Mouse (Mus musculus): ENCODE data around the gene Gm21119. TPM values are rescaled to one million over a fixed set of nuclear protein-coding genes. Genes with fewer than 3 reads are reported as not detected.
A peak's percentile ranks its signal among the peaks of the same experiment; 100 is the strongest.
"Not testable (repeated sequence)": the region's sequence is repeated elsewhere in the genome, so short reads cannot be mapped to it uniquely, and the experiment has no call there.

Gm21119 gene
- not detected in 2 replicates for polyA plus RNA-seq (2015; fragmentation: Nextera tagmentation; extraction: Ambion mirVana)

- not testable (repeated sequence) for H3K4me1 ChIP-seq (ENCODE audit: insufficient read depth, low read depth, low read length); H3K27me3 ChIP-seq (replicated peaks; ENCODE audit: insufficient read depth, low read length); H3K9ac ChIP-seq (replicated peaks; ENCODE audit: low read depth); H3K9me3 ChIP-seq (ENCODE audit: low read length); ATAC-seq; H3K4me3 ChIP-seq (ENCODE audit: low read depth, low read length); H3K4me2 ChIP-seq (replicated peaks; ENCODE audit: low read depth, low read length); DNase-seq (ENCODE audit: low spot score); H3K27ac ChIP-seq (ENCODE audit: low read length); H3K36me3 ChIP-seq (ENCODE audit: insufficient read depth, low read length)
- no CpG with 5 or more reads among the region's 2 CpGs for WGBS
Measured at GRCm38 (mm10) chr8:20614619-20615018, at the start of gene Gm21119. Gene Gm21119, plus strand, starts transcription at chr8:20614919.

DNA sequence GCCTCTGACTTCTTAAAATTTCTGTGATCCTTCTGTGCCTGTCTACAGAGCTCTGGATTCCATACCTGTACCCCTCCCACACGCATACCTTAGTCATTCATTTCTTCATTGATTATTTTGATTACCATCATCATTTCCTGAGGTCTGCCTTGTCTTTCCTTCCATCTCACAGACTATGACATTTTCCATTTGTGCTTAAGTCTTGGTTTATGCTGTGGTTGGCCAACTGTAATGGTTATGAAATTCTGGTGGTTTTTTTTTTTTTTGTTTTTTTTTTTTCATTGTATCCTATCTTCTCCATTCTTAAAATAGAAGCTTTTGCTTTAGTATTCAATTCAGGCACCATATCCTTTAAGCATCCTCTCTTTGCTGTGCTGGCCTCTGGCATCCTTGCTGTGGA lies 48.0 kb upstream of the Gm21119 start:
- H3K9me3 ChIP-seq (ENCODE audit: low read length); H3K9ac ChIP-seq (replicated peaks; ENCODE audit: low read depth); H3K27me3 ChIP-seq (replicated peaks; ENCODE audit: insufficient read depth, low read length); H3K27ac ChIP-seq (ENCODE audit: low read length); H3K36me3 ChIP-seq (ENCODE audit: insufficient read depth, low read length); DNase-seq (ENCODE audit: low spot score); ATAC-seq; H3K4me1 ChIP-seq (ENCODE audit: insufficient read depth, low read depth, low read length); H3K4me2 ChIP-seq (replicated peaks; ENCODE audit: low read depth, low read length); H3K4me3 ChIP-seq (ENCODE audit: low read depth, low read length): not testable (repeated sequence)
- no CpG with 5 or more reads among the region's 1 CpGs for WGBS

DNA sequence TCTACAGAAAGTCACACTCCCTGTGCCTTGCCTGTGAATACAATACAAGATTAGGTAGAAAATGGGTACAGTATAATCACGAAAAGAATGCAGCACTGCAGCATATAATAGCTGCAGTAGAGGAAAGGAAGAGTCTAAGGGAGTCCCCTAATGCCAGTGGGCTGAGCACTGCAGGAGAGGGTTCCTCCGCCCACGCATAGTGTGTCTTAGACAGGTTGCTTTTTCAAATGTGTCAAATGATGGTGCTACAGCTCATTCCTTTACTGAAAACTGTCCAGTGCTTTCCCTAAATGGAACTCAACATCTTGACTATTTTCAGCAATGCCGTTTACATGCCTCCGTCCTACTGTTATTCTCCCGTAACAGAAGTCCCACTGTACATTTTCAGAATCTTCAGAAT lies 33.6 kb upstream of the Gm21119 start:
- not testable (repeated sequence) for H3K4me1 ChIP-seq (ENCODE audit: insufficient read depth, low read depth, low read length); H3K27ac ChIP-seq (ENCODE audit: low read length); ATAC-seq; H3K9me3 ChIP-seq (ENCODE audit: low read length); H3K36me3 ChIP-seq (ENCODE audit: insufficient read depth, low read length); H3K4me2 ChIP-seq (replicated peaks; ENCODE audit: low read depth, low read length); H3K9ac ChIP-seq (replicated peaks; ENCODE audit: low read depth); H3K4me3 ChIP-seq (ENCODE audit: low read depth, low read length); H3K27me3 ChIP-seq (replicated peaks; ENCODE audit: insufficient read depth, low read length)
- DNase-seq (ENCODE audit: low spot score): peak; percentile 2
- 96% methylated on average over 2 of the region's 6 CpGs for WGBS

GRCm38 (mm10) chr8:20582772-20583171 lies 31.9 kb upstream of the Gm21119 start:
- 65% methylated on average over 3 of the region's 6 CpGs for WGBS

GRCm38 (mm10) chr8:20588268-20589177 lies 26.2 kb upstream of the Gm21119 start:
- peak; percentile 3 for DNase-seq (ENCODE audit: low spot score)
- H3K9me3 ChIP-seq (ENCODE audit: low read length); H3K27ac ChIP-seq (ENCODE audit: low read length); ATAC-seq; H3K36me3 ChIP-seq (ENCODE audit: insufficient read depth, low read length); H3K4me1 ChIP-seq (ENCODE audit: insufficient read depth, low read depth, low read length); H3K27me3 ChIP-seq (replicated peaks; ENCODE audit: insufficient read depth, low read length); H3K9ac ChIP-seq (replicated peaks; ENCODE audit: low read depth); H3K4me3 ChIP-seq (ENCODE audit: low read depth, low read length); H3K4me2 ChIP-seq (replicated peaks; ENCODE audit: low read depth, low read length): not testable (repeated sequence)
- WGBS: 21% methylated on average over 5 of the region's 12 CpGs
- TF ChIP-seq CTCF (IDR thresholded peaks at IDR 0.05): peak; percentile 5; the same call in 1 of the 2 replicates

More at GRCm38 (mm10) chr8:20582772-20583171, 31.9 kb upstream of the Gm21119 start:
- not testable (repeated sequence) for ATAC-seq; H3K9ac ChIP-seq (replicated peaks; ENCODE audit: low read depth); H3K36me3 ChIP-seq (ENCODE audit: insufficient read depth, low read length); H3K4me3 ChIP-seq (ENCODE audit: low read depth, low read length); DNase-seq (ENCODE audit: low spot score); H3K27me3 ChIP-seq (replicated peaks; ENCODE audit: insufficient read depth, low read length); H3K27ac ChIP-seq (ENCODE audit: low read length); H3K4me1 ChIP-seq (ENCODE audit: insufficient read depth, low read depth, low read length); H3K9me3 ChIP-seq (ENCODE audit: low read length); H3K4me2 ChIP-seq (replicated peaks; ENCODE audit: low read depth, low read length)

DNA sequence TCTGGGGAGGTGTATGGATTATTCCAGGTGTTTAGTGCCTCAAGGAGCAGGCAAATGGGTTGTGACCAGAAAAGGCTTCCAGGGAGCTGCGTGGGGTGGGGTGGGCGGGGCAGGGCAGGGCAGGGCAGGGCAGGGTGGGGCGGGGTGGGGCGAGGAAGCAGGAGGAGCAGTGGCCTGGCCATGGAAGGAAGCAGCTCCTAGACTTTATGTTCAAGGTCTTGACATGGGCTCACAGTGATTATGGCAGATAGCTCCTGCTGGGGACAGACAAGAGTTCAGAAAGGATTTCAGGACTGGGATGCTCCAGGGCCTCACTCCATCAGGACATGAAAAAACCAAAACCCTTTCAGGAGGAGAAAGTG lies 25.6 kb upstream of the Gm21119 start:
- not testable (repeated sequence) for H3K27me3 ChIP-seq (replicated peaks; ENCODE audit: insufficient read depth, low read length); H3K9ac ChIP-seq (replicated peaks; ENCODE audit: low read depth); DNase-seq (ENCODE audit: low spot score); H3K4me1 ChIP-seq (ENCODE audit: insufficient read depth, low read depth, low read length); H3K9me3 ChIP-seq (ENCODE audit: low read length); H3K36me3 ChIP-seq (ENCODE audit: insufficient read depth, low read length); H3K27ac ChIP-seq (ENCODE audit: low read length); H3K4me3 ChIP-seq (ENCODE audit: low read depth, low read length); H3K4me2 ChIP-seq (replicated peaks; ENCODE audit: low read depth, low read length)
- WGBS: 90% methylated on average over 1 of the region's 4 CpGs
- ATAC-seq: 0 out of 2 replicates have a peak, but pooled peaks have one; percentile 21

DNA sequence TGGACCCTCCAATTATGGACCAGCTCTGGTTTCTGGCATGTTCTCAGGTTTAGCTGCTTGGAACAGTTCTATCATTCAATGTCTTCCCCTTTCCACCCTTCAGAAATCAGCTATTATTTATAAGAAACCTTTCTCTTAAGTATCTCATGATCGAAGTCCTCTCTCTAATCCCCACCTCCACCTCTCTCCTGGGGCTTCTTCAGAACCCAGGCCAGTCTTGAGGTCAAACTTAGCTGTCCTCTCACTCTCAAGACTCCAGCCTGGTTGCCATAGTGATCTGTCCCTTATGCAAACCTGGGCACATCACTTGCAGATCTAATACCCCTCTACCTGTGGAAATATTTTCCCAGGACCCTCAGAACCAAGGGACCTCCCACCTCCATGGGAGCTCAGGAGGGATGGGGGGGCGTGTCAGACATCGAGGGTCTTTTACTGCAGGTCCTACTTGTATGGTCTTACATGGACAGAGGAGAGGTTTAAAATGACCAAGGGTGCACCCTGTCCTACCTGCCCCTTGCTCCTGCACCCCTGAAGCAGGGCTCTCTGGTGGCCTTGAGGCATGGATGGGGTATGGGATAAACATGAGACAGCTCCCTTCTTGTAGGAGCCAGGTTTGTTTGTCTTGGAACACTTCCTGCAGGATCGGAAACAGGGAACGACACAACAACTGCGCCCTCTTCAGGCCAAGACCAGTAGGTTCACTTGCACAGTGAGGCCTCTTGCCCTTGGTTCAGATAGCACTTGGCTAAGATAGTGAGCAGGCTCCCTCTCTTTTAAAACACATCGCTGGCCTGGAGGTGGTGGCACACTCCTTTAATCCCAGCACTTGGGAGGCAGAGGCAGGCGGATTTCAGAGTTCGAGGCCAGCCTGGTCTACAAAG lies 24.4 kb upstream of the Gm21119 start:
- not testable (repeated sequence) for H3K4me2 ChIP-seq (replicated peaks; ENCODE audit: low read depth, low read length); H3K4me1 ChIP-seq (ENCODE audit: insufficient read depth, low read depth, low read length); H3K9ac ChIP-seq (replicated peaks; ENCODE audit: low read depth); H3K4me3 ChIP-seq (ENCODE audit: low read depth, low read length); H3K9me3 ChIP-seq (ENCODE audit: low read length); H3K36me3 ChIP-seq (ENCODE audit: insufficient read depth, low read length); ATAC-seq; H3K27ac ChIP-seq (ENCODE audit: low read length); H3K27me3 ChIP-seq (replicated peaks; ENCODE audit: insufficient read depth, low read length)
- 74% methylated on average over 3 of the region's 9 CpGs for WGBS
- DNase-seq (ENCODE audit: low spot score): peak; percentile 5

GRCm38 (mm10) chr8:20591002-20591401 lies 23.7 kb upstream of the Gm21119 start:
- H3K27me3 ChIP-seq (replicated peaks; ENCODE audit: insufficient read depth, low read length); H3K9ac ChIP-seq (replicated peaks; ENCODE audit: low read depth); H3K27ac ChIP-seq (ENCODE audit: low read length); H3K9me3 ChIP-seq (ENCODE audit: low read length); H3K36me3 ChIP-seq (ENCODE audit: insufficient read depth, low read length); H3K4me1 ChIP-seq (ENCODE audit: insufficient read depth, low read depth, low read length); H3K4me3 ChIP-seq (ENCODE audit: low read depth, low read length); DNase-seq (ENCODE audit: low spot score); H3K4me2 ChIP-seq (replicated peaks; ENCODE audit: low read depth, low read length); ATAC-seq: not testable (repeated sequence)
- WGBS: 82% methylated on average over 4 of the region's 8 CpGs

GRCm38 (mm10) chr8:20592732-20593272 lies 21.9 kb upstream of the Gm21119 start:
- peak; percentile 57 for ATAC-seq
- not testable (repeated sequence) for H3K27ac ChIP-seq (ENCODE audit: low read length); H3K27me3 ChIP-seq (replicated peaks; ENCODE audit: insufficient read depth, low read length); H3K36me3 ChIP-seq (ENCODE audit: insufficient read depth, low read length); H3K4me2 ChIP-seq (replicated peaks; ENCODE audit: low read depth, low read length); H3K4me1 ChIP-seq (ENCODE audit: insufficient read depth, low read depth, low read length); DNase-seq (ENCODE audit: low spot score); H3K9me3 ChIP-seq (ENCODE audit: low read length); H3K4me3 ChIP-seq (ENCODE audit: low read depth, low read length); H3K9ac ChIP-seq (replicated peaks; ENCODE audit: low read depth)
- 0% methylated on average over 1 of the region's 5 CpGs for WGBS
